Mouse (Mus musculus) T-helper 17 cell (primary cell): ENCODE measurements around the gene Tspan14.

Experiments
- in situ Hi-C, 2 experiments: fragments of 300-600 bp; cut with MboI, MseI; formaldehyde crosslinking; loops; 1 replicate in 1 of 2; 2 replicates in 1 of 2; pipeline ENCODE4 v1.15.1; 2025; ENCODE audit warnings: high pct_unique_total_duplicates in 2 of 2

Gene Tspan14

DNA sequence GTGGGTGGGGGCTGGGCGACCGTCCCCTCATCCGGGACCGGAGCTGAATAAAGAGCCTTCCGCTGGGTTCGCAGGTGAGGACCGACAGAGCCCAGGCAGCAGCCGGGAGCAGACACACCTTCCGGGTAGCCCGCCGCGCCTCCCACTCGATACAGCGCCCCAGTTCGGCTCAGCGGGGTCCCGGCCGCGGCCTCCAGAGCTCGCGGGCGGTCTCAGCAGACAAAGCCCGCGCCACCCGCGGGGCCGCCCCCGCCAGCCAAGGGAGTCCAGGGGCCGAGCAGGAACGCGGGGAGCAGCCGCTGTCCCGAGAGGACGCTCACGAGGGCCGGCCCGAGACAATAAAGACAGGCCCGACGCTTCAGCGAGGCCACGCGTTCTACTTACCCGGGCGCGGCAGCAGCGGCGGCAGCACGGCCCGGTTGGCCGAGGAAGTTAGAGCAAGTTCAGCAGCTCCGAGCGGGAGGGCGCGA lies at the start of gene Tspan14:
Tspan14 (minus strand) TSS at position 416 of the 470 bp plus-strand sequence.
- in situ Hi-C loops, result no loop called here

DNA sequence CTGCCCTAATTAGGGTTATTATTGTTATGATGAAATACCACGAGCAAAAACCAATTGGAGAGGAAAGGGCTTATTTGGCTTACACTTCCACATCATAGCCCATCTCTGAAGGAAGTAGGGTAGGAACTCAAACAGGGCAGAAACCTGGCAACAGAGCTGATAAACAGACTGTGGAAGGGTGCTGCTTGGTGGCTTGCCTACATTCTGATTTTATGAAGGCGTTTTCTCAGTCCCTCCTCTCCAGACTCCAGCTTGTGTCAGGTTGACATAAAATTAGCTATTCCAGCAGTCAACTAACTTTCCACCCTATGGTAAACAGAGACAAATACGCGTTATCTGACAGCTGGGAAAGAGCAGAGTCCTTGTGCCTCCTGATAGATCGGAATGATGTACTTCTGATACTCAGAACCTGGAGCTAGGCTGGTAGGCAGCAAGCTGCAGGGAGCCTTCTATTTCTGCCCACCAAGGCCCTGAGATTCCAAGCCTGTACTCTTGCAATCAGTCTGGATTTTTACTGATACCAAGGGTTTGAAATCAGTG lies 48.2 kb upstream of the Tspan14 start:
- in situ Hi-C loops, result no loop called here

DNA sequence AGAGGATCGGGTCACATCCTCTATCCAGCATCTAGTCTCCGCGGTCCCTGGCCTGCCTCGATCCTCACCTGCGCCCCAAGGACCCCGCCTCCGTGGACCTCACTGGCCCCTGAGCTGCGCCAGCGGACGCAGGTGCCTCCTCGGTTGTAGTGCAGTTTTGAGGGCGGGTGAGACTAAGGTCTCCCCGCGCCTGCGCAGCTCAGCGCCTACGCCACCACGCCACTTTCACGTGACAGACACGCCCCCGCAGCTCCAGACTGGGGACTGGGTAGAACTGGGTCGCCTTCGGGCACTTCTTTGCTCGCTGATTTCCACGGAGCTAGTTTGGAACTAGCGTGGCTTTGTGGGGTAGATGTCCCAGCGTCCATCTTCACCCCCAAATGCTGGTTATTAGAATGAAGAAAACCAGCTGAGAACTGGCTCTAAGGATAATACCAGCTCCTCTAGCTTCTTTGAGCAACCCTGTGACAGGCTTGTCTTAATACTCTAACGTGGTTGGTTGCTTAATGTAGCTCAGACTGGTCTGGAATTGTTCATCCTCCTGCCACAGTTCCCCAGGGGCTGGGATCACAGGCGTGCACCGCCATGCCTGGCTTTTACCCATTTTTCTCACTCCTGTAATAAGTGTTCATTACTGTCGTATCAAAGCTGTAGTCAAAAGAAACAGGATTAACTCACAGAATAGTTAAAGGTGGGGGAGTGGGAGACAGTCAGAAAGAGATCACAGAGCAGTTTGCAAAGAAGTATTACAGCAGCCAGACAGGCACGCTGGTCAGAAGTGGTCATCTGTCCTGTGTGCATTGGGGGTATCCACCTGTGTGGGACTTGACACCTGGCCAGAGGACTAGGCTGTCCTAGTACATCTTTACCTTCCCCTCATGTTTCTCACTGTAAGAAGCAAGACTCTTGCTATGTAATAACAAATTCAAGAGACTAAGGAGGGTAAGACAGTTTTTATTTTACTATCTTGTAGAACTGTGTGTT lies 47.3 kb upstream of the Tspan14 start, which contains the start of gene Fam213a:
Fam213a (minus strand) TSS at position 159 of the 984 bp plus-strand sequence.
- in situ Hi-C loops, result no loop called here

DNA sequence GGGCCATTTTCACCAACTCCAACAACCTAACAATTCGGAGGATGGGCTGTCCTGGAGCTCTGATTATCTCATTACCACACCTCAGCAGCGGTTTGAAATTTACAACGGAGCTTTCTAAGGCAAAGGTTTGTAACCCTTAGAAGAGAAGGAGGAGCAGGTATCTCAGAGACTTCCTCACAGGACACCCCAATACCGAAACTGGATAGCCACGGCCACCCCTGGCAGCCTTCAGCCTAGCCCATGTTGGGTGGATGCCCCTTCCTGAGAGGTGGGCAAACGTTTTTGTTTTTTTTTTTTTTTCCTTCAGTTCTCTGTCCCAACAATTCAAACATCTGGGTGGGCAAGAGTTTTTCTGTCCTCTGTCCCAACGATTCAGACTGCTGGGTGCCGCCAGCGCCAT lies 46.5 kb upstream of the Tspan14 start:
- in situ Hi-C loops, result no loop called here

DNA sequence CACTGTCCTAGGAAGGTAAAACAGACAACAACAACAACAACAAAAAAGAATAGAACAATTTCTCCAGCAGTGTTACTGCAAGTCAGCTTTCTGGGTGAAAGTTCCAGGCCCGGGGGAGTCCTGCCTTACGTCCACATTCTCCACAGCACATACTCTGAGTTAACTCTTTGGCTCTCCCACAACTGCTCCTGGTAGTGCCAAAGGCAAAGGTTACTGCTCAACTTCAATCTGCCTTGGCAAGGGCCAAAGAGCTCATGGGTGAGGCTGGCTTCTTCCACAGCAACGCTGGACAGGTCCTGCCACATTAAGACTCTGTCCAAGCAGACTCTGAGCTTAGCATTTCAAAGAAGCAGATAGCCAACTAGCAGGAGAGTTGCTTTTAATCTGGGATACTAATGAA lies 45.3 kb upstream of the Tspan14 start:
- in situ Hi-C loops, result no loop called here

DNA sequence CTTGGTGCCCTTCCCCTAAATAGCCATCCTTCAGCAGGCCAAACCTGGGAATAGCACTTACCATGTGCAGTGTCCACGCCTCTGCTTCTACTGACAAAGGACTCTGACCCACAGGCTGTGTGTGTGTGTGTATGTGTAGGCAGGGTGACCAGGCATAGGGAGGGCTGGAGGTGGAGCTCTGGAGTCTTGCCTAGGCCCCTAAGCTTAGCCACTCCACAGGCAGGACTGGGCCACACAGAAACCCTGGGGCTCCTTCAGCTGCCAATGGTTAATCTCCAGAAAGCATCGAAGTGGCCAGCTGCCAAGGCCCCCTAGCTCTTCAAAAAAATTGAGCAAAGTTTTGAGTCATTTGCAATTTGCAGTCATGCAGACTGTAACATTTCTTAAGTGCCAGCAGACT lies 41.5 kb upstream of the Tspan14 start:
- in situ Hi-C loops, result no loop called here

DNA sequence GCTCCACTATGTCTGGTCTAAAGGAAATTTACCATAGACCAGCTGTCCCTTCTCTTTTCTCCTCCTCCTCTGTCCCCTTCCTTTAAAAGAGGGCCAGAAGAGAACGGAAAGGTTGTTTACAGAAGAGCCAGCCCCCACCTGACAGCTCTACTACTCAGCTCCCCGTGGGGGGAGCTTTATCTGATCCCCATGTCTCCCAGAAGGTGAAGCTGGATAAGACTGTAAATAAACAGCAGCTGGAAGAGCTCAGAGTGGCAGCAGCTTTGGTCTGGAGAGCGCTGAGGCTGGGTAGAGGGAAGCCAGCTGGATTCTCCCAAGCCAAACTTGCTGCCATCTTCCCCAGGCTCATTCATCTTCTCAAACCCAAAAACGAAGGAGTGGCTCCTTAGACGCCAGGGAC lies 41.0 kb upstream of the Tspan14 start:
- in situ Hi-C loops, result no loop called here

DNA sequence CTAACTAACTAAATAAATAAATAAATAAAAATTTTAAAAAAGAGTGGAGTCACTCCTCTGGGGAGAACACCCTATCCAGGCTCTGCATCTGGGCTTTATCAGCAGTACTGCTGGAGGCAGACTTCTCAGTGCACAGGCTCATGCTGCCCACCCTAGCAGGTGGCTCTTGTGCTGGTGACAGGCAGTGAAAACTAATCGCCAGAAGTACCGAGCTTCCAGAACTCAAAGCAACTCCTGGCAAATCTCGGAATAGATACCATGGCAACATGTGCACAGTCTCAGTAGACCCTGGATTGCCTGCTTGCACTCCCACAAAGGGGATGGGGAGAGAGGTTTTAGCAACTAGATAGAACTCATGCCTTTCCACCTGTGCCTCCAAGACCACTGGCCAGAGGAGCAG lies 40.3 kb upstream of the Tspan14 start:
- in situ Hi-C loops, result no loop called here

DNA sequence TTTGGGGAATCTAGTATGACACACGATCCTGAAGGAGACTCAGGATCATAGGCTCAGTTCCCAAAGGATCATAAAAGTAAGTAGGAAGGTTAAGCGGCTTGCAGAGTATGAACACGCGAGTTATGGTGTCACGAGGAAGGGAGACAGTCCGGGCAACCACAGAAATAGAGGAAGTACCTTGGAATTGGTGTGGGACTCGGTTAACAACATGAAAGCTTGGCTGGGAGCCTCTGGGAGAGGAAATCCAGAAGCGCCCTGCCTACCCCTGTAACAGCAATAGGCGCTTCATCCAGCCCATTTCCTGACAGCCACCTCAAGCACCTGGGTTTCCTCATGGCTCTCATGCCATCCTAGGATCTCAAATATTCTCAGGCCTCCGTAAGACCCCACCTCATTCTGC lies 39.7 kb upstream of the Tspan14 start:
- in situ Hi-C loops, result no loop called here

DNA sequence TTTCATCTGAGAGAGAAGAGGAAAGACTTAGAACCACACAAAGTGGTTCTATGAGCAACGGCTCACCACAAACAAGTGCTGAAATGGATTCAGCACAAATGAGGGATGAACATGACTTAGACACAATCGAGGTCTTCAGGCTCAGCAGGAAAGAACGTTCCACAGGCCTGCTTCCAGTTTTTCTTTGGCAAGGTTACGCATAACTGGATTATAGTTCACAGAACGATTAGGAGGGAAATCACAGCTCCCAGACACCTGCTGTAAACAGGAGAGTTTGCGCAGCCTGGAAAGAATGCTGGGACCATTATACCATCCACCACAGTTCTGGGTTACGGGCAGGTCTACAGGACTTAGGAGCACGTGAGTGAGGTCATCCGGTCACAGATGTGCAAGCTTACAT lies 39.1 kb upstream of the Tspan14 start:
- in situ Hi-C loops, result no loop called here

DNA sequence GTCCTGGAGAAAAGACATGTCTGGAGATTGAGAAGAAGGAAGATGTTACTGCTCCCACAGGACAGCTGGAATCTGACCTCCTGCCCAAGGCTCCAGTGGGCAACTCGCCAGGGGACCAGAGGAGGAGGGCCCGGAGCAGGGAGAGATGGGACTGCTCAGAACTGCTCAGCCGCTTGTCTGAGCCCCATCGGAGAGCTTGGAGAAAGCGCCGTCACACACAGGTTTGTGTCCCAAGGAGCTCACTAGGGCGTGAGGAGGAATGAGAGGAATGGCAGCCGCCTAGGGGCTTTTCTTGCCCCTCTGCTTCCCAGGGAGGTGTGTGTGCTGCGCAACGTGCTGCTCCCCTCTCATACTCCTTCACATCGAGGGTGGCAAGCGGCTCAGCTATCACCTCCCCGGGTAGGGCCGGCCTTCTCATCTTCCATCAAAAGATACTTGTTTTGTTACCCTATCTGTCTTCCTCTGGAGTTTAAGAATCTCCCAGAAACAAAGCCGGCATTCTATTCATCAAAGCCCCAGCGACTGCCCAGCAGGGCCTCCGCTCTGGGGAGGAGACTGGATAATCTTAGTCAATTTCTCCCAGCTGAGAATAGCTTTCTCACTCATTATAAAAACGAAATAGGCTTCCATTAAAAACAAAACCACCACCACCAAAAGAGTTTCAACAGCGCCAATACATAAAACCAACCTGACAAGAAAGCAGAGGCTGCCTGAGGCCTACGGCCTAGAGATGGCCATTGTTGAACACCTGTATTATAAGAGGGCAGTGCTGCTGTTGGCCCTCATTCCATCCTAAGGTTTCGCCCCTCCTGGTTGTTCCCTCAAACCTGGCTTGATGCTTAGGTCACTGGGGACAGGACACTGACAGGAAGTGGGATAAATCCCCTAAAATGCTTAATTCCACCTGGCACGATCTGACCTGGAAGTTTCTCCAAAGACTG lies 37.9 kb upstream of the Tspan14 start:
- in situ Hi-C loops, result no loop called here

DNA sequence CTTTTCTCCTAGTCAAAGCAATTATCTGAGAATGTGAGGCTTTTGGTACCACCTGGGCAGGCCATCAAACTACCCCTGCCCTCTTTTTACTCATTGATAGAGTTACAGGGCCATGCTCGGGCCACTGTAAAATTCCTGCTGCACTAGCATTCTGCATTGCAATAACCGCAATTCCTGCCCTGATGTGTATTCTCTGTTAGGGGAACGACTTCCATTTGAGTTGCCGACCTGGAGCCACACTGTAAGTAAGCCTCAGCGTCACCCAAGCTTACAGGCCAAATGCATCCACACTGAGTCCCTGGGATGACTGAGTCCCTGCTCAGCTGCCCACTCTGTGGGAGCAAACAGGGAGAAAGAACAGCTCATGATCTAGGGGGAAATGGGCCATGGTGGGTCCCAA lies 35.0 kb upstream of the Tspan14 start:
- in situ Hi-C loops, result no loop called here

DNA sequence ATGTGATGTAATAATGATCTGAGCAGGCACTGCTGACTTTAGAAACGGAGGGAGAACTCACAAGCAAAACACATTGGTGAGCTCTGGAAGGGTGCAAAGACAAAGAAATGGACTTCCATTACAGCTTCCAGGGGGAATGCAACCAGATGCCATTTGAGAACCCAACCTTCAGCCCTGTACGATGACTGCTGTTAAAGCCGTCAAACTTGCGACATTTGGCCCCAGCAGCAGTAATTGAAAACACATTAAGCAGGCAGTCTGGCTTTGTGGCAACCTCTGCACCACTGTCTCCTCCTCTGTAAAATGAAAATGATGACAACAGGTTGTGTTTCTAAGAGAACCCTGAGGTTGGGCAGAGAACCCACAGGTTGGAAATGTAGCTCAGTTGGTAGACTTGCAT lies 34.2 kb upstream of the Tspan14 start:
- in situ Hi-C loops, result no loop called here

DNA sequence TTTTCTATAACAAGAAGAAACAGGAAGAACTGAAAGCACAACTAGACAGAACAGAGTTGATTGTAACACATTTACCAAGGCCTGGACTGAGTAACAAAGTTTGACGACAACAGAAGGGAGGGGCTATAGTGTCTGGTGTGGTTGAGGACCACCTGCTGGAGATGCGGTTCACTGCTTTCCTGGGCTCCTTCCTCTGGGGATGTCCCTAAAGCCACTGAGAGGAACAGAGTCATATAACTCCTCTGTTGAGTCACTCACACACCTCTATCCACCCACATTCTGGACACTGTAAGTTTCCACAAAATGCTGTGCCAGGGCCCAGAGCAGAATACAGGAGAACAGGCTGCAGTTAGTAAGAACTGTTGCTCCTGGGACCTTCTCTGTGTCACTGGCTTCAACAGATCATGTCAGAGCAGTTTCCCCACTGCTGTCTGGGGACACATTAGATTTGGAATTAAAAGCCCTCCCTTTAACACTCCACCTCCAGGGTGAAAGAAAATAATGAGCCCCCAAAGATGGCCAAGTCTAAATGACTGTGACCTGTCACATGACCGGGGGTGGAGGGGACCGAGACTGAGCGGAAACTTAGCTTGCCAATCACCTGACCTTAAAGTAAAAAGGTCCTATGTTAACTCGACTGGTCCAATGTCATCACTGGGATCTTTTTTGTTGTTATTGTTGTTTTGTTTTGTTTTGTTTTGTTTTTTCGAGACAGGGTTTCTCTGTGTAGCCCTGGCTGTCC lies 33.5 kb upstream of the Tspan14 start:
- in situ Hi-C loops, result no loop called here

DNA sequence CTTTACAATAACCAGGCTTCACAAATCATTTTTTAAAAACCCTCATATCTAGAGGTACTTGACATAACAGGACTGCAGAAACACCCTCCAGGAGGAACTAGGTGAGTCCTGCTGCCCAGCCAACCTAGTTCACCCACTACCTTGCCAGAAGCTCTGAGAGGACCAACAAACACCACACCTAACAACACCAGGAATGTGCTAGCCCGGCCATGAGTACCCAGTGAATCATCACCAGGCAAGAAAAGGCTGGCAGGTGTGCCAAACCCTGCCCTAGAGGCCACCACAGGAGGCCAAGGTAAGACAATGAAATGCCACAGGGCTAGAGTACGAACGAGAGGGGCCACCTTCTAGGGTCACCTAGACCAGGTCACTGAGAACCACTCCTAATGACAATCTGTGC lies 29.6 kb upstream of the Tspan14 start:
- in situ Hi-C loops, result no loop called here

DNA sequence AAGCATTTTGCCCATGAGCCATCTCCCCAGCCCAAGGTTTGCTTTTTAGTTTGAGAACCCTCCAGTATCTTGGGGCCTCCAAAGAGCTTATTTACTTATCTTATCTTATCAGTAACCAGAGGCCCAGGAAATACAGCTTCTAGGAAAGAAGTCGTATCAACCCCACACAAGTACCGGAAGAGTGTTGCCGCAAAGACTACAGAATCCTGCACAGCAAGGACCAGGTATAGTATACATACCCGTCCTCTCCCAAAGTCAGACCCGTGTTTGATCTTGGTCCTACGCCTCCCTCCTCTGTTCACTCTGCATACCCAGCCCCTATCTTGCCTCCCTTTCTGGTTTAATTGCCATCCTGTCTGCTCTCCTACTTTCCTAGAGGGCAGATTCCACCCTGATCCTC lies 25.9 kb upstream of the Tspan14 start:
- in situ Hi-C loops, result no loop called here

DNA sequence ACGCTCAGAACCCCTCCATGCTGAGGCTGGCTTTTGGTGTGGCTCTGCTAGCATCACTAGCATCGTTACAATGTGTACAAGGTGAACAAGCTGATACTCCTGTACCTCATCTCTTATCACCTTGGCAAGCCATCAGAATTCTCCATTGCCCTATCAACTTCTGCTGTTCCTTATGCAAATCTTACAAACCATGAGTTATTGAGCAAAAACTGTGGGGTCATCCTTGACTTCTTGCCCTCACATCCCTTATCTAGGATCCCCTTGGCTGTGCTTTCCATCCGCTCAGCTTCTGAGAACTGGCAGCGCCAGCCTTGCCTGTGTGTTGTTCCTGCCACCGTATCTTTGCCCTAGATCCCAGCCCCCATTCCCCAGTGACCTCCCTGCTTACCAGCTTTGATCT lies 22.2 kb upstream of the Tspan14 start:
- in situ Hi-C loops, result loop anchor here in 1 of 2 experiments (5.0 kb wide), 2 partner anchors 39 to 181 kb away; no protein-coding TSS in a partner anchor

DNA sequence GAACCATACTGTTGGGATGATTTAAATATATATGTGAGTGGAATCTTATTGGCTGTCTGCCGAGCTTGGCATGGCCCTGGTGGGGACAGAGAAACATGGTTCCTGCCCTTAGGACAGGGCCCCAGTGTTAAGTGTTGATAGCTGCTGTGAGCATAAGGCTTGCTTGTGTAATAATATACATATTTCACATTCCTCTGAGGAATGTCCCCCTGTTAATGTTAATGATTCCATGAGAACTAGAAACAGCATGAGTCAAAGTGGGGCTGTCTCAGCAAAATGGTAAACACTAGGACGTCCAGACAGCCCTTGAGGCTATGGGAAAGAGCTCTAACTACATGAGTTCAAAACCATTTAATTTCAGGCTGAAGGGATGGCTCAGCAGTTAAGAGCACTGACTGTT lies 20.6 kb upstream of the Tspan14 start:
- in situ Hi-C loops, result loop anchor here in 1 of 2 experiments (5.0 kb wide), 2 partner anchors 40 to 180 kb away; no protein-coding TSS in a partner anchor

DNA sequence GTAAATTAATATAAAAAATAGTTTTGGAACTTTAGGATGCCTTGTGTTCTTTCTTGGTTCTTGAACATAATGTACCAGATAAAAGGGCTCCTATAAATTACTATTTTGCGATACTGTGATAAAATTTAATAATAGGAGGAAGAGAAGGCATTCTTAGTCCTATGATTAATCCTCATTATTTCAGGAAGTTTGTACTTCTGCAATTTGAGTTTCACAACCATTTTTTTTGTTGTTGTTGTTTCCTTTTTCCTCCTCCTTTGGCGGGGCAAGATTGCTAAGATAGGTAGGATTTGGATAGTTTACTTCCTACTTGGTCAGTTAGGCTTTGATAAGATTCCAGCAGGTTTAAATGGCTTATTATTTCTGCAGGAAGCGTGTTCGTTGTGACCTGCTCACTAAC lies 19.0 kb upstream of the Tspan14 start:
- in situ Hi-C loops, result loop anchor here in 1 of 2 experiments (5.0 kb wide), 2 partner anchors 42 to 178 kb away; no protein-coding TSS in a partner anchor

DNA sequence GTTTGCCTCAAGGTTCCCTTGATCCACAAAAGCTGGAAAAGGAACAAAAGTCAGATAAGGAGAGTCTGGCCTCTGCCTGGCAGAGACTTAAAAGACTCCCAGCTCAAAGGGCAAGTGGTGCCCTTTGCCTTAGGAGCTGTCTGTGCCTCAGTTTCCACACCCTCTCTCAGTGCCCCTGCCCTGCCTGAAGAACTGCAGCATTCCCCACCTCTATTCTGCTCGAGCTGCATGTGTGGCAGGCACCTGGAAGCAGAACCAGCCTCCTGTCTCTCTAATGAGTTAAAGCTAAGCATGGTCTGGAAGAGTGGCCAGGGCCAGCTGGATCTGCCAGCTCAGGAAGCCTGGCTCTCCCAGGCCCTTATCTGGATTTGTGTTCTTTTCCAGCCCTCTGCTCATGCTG lies 13.1 kb upstream of the Tspan14 start:
- in situ Hi-C loops, result loop anchor here in 1 of 2 experiments (5.0 kb wide), 2 partner anchors 53 to 187 kb away; no protein-coding TSS in a partner anchor

DNA sequence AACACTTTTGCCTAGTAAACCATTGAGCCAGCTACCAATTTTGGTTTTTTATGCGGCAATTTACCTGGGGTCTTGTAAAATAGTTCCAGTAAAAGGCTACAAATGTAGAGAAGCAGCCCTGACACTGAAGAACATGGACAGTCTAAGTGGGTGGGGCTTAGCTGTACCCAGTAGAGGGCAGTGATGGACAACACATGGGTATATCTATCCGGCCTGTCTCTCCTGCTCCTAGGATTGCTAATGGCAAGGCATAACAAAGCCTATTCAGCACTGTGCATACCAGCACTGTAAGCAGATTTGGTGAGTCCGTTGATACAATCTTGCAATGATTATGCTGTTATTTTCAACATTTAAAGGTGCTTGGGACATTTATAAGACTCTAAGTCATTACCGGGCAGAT lies 12.4 kb upstream of the Tspan14 start:
- in situ Hi-C loops, result loop anchor here in 1 of 2 experiments (5.0 kb wide), 2 partner anchors 53 to 187 kb away; no protein-coding TSS in a partner anchor
